Mouse (Mus musculus) lung, embryonic 14.5 days (tissue): ENCODE results near the gene Zfp697. TPM values are rescaled to one million over a fixed set of nuclear protein-coding genes. Genes with fewer than 3 reads are reported as not detected.

Source experiments
- ATAC-seq: fragments of 200-750 bp; cut with Nextera tagmentation; 2 replicates; pipeline ENCODE4 v1.8.0; 2017; ENCODE audit warnings: mild to moderate bottlenecking, moderate TSS enrichment, moderate library complexity; ENCODE audit not compliant: insufficient read depth
- DNase-seq: peaks from one replicate; pipeline ENCODE4 v3.0.0-alpha.2; 2015
- H3K27ac ChIP-seq: fragments of 300-500 bp; sonication (generic); 2 replicates; pipeline ENCODE4 v1.5.1; 2014; ENCODE audit warnings: low read depth, mild to moderate bottlenecking, moderate library complexity
- H3K27me3 ChIP-seq: fragments of 300-500 bp; sonication (generic); 2 replicates; pipeline ENCODE4 v1.6.1; 2014; ENCODE audit warnings: low read length, control low read depth; ENCODE audit not compliant: insufficient read depth
- H3K36me3 ChIP-seq: fragments of 300-500 bp; sonication (generic); 2 replicates; pipeline ENCODE4 v1.6.1; 2014; ENCODE audit warnings: control low read depth; ENCODE audit not compliant: insufficient read depth
- H3K4me1 ChIP-seq: fragments of 300-500 bp; sonication (generic); 2 replicates; pipeline ENCODE4 v1.6.1; 2014; ENCODE audit warnings: antibody characterized with exemption, control low read depth; ENCODE audit not compliant: insufficient read depth
- H3K4me2 ChIP-seq: fragments of 300-500 bp; sonication (generic); 2 replicates; pipeline ENCODE4 v1.6.1; 2014; ENCODE audit warnings: mild to moderate bottlenecking
- H3K4me3 ChIP-seq: fragments of 300-500 bp; sonication (generic); 2 replicates; pipeline ENCODE4 v1.5.1; 2014; ENCODE audit warnings: low read depth, low read length
- H3K9ac ChIP-seq: fragments of 300-500 bp; sonication (generic); 2 replicates; pipeline ENCODE4 v1.6.1; 2014
- H3K9me3 ChIP-seq: fragments of 300-500 bp; sonication (generic); 2 replicates; pipeline ENCODE4 v1.6.1; 2016; ENCODE audit warnings: low read depth, low read length, control low read depth
- CTCF ChIP-seq: IDR thresholded peaks from 2 replicates; pipeline ENCODE4 v1.5.1; 2016; ENCODE audit warnings: antibody characterized with exemption, low read depth
- WGBS: fragments of 180-500 bp; shearing (Covaris S2); extraction: QIAGEN DNeasy Blood & Tissue Kit; methylation state at CpG from one replicate; pipeline ENCODE4 v1.1.7; 2014; 5-methylcytosine and 5-hydroxymethylcytosine counted together
- polyA plus RNA-seq: library from polyadenylated mRNA; unstranded; fragments of >200 nt; fragmentation: Nextera tagmentation; extraction: Ambion mirVana; gene quantifications from 2 replicates; pipeline ENCODE4 v1.2.1, GENCODE M21; 2014

Gene Zfp697
- polyA plus RNA-seq, 1 experiment from 2014 or later = 9.1 TPM

GRCm38 (mm10) chr3:98756836-98757235 lies 374.6 kb downstream of the Zfp697 start:
- Histone ChIP-seq H3K9me3 (no peaks in the 10 kb centered on the region), H3K4me1 (no peaks in the 10 kb centered on the region), H3K27me3 (no peaks in the 10 kb centered on the region), H3K27ac (no peak overlapping the region), H3K4me2 (no peak overlapping the region), H3K9ac (no peak overlapping the region), H3K36me3 (no peaks in the 10 kb centered on the region), H3K4me3 (no peak overlapping the region)
- TF ChIP-seq CTCF = no peak
- no peak for DNase-seq
- no peak for ATAC-seq
- WGBS = 73% methylated on average over 3 of the region's 3 CpGs

- TF ChIP-seq CTCF = no peak
These were observed 381.9 kb downstream of the Zfp697 start for GRCm38 (mm10) chr3:98764155-98764554.

GRCm38 (mm10) chr3:98780921-98781320 lies 398.7 kb downstream of the Zfp697 start:
- Histone ChIP-seq H3K4me3 (no peak overlapping the region), H3K27me3 (no peaks in the 10 kb centered on the region), H3K9ac (no peak overlapping the region), H3K4me1 (no peaks in the 10 kb centered on the region), H3K9me3 (no peaks in the 10 kb centered on the region), H3K27ac (no peak overlapping the region), H3K4me2 (no peak overlapping the region), H3K36me3 (no peaks in the 10 kb centered on the region)
- DNase-seq (no peak), ATAC-seq (no peak)
- no peak for TF ChIP-seq CTCF

More at GRCm38 (mm10) chr3:98764155-98764554, 381.9 kb downstream of the Zfp697 start:
- DNase-seq = no peak
- Histone ChIP-seq H3K9me3 (no peaks in the 10 kb centered on the region), H3K27ac (no peak overlapping the region), H3K27me3 (no peaks in the 10 kb centered on the region), H3K4me2 (no peak overlapping the region), H3K4me1 (no peaks in the 10 kb centered on the region), H3K4me3 (no peak overlapping the region), H3K9ac (no peak overlapping the region), H3K36me3 (no peaks in the 10 kb centered on the region)
- no peak for ATAC-seq

GRCm38 (mm10) chr3:98782181-98782868 lies 400.1 kb downstream of the Zfp697 start:
- TF ChIP-seq CTCF = no peak
- Histone ChIP-seq H3K9ac (no peak overlapping the region), H3K4me2 (no peak overlapping the region), H3K4me3 (no peak overlapping the region), H3K4me1 (no peaks in the 10 kb centered on the region), H3K36me3 (no peaks in the 10 kb centered on the region), H3K9me3 (no peaks in the 10 kb centered on the region), H3K27ac (no peak overlapping the region), H3K27me3 (no peaks in the 10 kb centered on the region)
- ATAC-seq (no peak), DNase-seq (no peak)

GRCm38 (mm10) chr3:98786551-98786950 lies 404.3 kb downstream of the Zfp697 start:
- Histone ChIP-seq H3K27ac (no peak overlapping the region), H3K4me3 (no peak overlapping the region), H3K4me1 (no peaks in the 10 kb centered on the region), H3K9ac (no peak overlapping the region), H3K27me3 (no peaks in the 10 kb centered on the region), H3K4me2 (no peak overlapping the region), H3K36me3 (no peaks in the 10 kb centered on the region), H3K9me3 (no peaks in the 10 kb centered on the region)
- no peak for ATAC-seq
- no peak for TF ChIP-seq CTCF
- DNase-seq = no peak
- WGBS = 61% methylated on average over 2 of the region's 2 CpGs

Other genes with a start within 250 kb of the Zfp697 start
- gene Adam30, start 221.8 kb upstream of the Zfp697 start, polyA plus RNA-seq = not detected in 2 replicates
- not detected in 2 replicates for gene Reg4, start 160.3 kb upstream of the Zfp697 start, polyA plus RNA-seq
- gene Hmgcs2, start 102.0 kb upstream of the Zfp697 start, polyA plus RNA-seq = 1.2 and 1.6 TPM in 2 replicates
- 212 and 230 TPM in 2 replicates for gene Phgdh, start 42.5 kb upstream of the Zfp697 start, polyA plus RNA-seq
- gene Gm4450, start 74.7 kb downstream of the Zfp697 start, polyA plus RNA-seq = not detected in 2 replicates
- not detected in 2 replicates for gene Hsd3b4, start 128.1 kb downstream of the Zfp697 start, polyA plus RNA-seq
- not detected in 2 replicates for gene Gm10681, start 206.3 kb downstream of the Zfp697 start, polyA plus RNA-seq
- not detected in 2 replicates for gene Hsd3b5, start 247.8 kb downstream of the Zfp697 start, polyA plus RNA-seq